In genomic region chr15:99717386-99718334, GRCm38 (mm10) we compare ENCODE assay signal across 8 mouse cellular contexts. TPM values are rescaled to one million over a fixed set of nuclear protein-coding genes. Genes with fewer than 3 reads are reported as not detected.
DNase-seq lines count a peak whose midpoint lies in the region; ATAC-seq and TF ChIP-seq lines count a peak whose summit lies in the region.

Gene Gpd1, plus strand, starts transcription at chr15:99717515.

- no peak within 1 kb of the TSS for H3K27ac ChIP-seq in heart, embryonic 13.5 days (replicated peaks)
- peak within 1 kb of the TSS; percentile 93 for H3K27ac ChIP-seq in small intestine, adult 2 months (ENCODE audit: insufficient read depth, low read depth, low read length)

- no peak for ATAC-seq in heart, embryonic 13.5 days (ENCODE audit: extremely low read depth, insufficient number of reproducible peaks, low FRiP score, low TSS enrichment)
- ATAC-seq in erythroid progenitor cell, adult 5-6 weeks (replicated peaks; ENCODE audit: low FRiP score, poor library complexity, severe bottlenecking): no peak

- TF ChIP-seq POLR2A in lung, adult 2 months (IDR thresholded peaks at IDR 0.05; ENCODE audit: borderline replicate concordance, extremely low read depth, low read depth, low read length): peak; percentile 70; the same call in 1 of the 2 replicates
- TF ChIP-seq POLR2A in small intestine, adult 2 months (IDR thresholded peaks at IDR 0.05; ENCODE audit: low read depth, low read length): peak; percentile 95

- H3K9ac ChIP-seq in heart, embryonic 13.5 days: peak within 1 kb of the TSS; percentile 64; the same call in 1 of the 2 replicates

- H3K9me3 ChIP-seq in heart, embryonic 13.5 days: no peaks in the 10 kb centered on the region

- DNase-seq in right cerebral cortex, adult 18-20 months: peak; percentile 83
- DNase-seq in right cerebral cortex, postnatal 4 days: no peak
- peak; percentile 69 to 80 for DNase-seq in cerebellum, postnatal 14 days
- DNase-seq in kidney, postnatal 25 days: peak; percentile 84 to 93
- DNase-seq in lung, adult 2 months: peak; percentile 63

- no peak for TF ChIP-seq CTCF in lung, adult 2 months (IDR thresholded peaks at IDR 0.05; ENCODE audit: insufficient read depth, low read length)
- TF ChIP-seq CTCF in small intestine, adult 2 months (IDR thresholded peaks at IDR 0.05; ENCODE audit: extremely low read depth, insufficient read length, insufficient replicate concordance, low read depth, low read length): no peak

- no peak within 1 kb of the TSS for H3K4me2 ChIP-seq in heart, embryonic 13.5 days

- H3K4me1 ChIP-seq in heart, embryonic 13.5 days: peaks cover 54% of the 10 kb centered on the region
- no peaks in the 10 kb centered on the region for H3K4me1 ChIP-seq in lung, adult 2 months (ENCODE audit: control insufficient read depth, insufficient read depth, low read length)
- H3K4me1 ChIP-seq in small intestine, adult 2 months (ENCODE audit: control insufficient read depth, insufficient read depth, insufficient read length, low read length): peaks cover 27% of the 10 kb centered on the region

- WGBS in heart, embryonic 13.5 days: 63% methylated on average over 26 of the region's 26 CpGs
- WGBS in lung, adult 2 months: 37% methylated on average over 26 of the region's 26 CpGs
- 20% methylated on average over 26 of the region's 26 CpGs for WGBS in small intestine, adult 2 months

- peaks cover 62% of the 10 kb centered on the region for H3K36me3 ChIP-seq in heart, embryonic 13.5 days
- H3K36me3 ChIP-seq in small intestine, adult 2 months (ENCODE audit: control insufficient read depth, insufficient read depth, low read length): peaks cover 34% of the 10 kb centered on the region

- no peaks in the 10 kb centered on the region for H3K27me3 ChIP-seq in heart, embryonic 13.5 days (replicated peaks)
- H3K27me3 ChIP-seq in small intestine, adult 2 months (ENCODE audit: control insufficient read depth, insufficient read depth, low read length): no peaks in the 10 kb centered on the region

- H3K4me3 ChIP-seq in heart, embryonic 13.5 days: no peak within 1 kb of the TSS
- peak within 1 kb of the TSS; percentile 49 for H3K4me3 ChIP-seq in lung, adult 2 months (replicated peaks; ENCODE audit: extremely low read depth, low read depth, low read length)
- peak within 1 kb of the TSS; percentile 92 for H3K4me3 ChIP-seq in small intestine, adult 2 months (ENCODE audit: low read depth, low read length)

RNA-seq across cellular contexts. Expression of gene Gpd1, which starts in this region (rescaled TPM):
- polyA plus RNA-seq in heart, embryonic 13.5 days (2015; fragmentation: Nextera tagmentation; extraction: Ambion mirVana): 1.3 and 1.8 TPM in 2 replicates
- 55.2 and 114 TPM in 2 replicates for polyA plus RNA-seq in lung, adult 2 months (2012; rRNA removed)
- polyA plus RNA-seq in small intestine, adult 2 months (2012; rRNA removed): 246 and 260 TPM in 2 replicates
- total RNA-seq in erythroid progenitor cell, adult 5-6 weeks (2015; ENCODE audit: low replicate concordance): 2.1 and 2.9 TPM in 2 replicates
- 5.4 and 8.2 TPM in 2 replicates for total RNA-seq in erythroid progenitor cell, adult 5-6 weeks (2017; ENCODE audit: low replicate concordance)

Comparison
In these comparisons a context has a peak if more than half of its experiments do, and no peak if none do; other contexts are left out.
1. RNA of gene Gpd1 (polyA plus RNA-seq): 246 to 260 TPM in small intestine, adult 2 months and 55.2 to 114 TPM in lung, adult 2 months; 1.3 to 1.8 TPM in heart, embryonic 13.5 days; every median in the first group is over 10 times any median in the second.